Mouse (Mus musculus): ENCODE measurements around the gene Mrpl41.
A peak's percentile ranks its signal among the peaks of the same experiment; 100 is the strongest.
"Not testable (repeated sequence)": the region's sequence is repeated elsewhere in the genome, so short reads cannot be mapped to it uniquely, and the experiment has no call there.

The Mrpl41 gene

DNA sequence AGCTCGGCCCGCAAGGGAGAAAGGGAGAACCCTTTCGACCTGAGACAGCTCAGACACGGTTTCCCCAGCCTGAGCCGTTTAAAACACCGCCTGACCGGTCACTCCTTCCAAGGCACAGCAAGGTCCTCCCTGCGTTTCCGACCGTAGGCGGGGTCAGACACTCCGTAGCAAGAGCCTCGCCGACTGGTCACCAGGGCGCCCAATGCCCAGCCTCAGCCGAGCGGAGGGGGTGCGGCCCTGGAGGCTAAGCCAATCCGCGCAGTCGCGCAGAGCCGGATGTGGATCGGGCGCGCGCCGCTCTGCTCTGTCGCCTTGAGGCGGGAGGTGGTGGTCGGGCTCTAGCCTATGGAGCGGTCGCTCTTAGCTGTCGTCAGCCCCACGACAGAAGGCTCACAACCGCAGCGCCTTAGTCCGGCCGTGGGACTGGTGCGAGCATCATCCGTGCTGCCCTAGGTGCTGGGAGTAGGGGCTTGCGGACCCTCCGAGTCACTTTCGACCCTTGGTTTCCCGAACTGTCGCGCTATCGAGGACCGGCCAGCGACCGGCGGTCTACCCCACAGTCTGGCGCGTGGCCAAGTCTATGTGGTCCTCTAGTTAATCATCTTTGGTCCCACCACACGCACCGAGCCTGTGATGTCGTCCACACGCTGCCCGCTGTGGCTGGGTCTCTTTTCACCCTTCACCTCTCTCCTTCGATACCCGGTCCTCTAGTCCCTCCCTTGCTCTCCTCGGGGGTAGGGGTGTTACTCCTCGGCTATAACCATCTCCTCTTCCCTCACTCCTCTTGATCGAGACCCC is at the start of gene Mrpl41:
TSS of gene Mrpl41 (minus strand) at position 193 of the 798 bp plus-strand sequence.
- DNase-seq (ENCODE audit: low read depth, low spot score): peak; percentile 95

- DNase-seq (ENCODE audit: low read depth, low spot score): peak; percentile 8
These were observed 47.8 kb upstream of the Mrpl41 start for GRCm38 (mm10) chr2:25022678-25023077.

DNA sequence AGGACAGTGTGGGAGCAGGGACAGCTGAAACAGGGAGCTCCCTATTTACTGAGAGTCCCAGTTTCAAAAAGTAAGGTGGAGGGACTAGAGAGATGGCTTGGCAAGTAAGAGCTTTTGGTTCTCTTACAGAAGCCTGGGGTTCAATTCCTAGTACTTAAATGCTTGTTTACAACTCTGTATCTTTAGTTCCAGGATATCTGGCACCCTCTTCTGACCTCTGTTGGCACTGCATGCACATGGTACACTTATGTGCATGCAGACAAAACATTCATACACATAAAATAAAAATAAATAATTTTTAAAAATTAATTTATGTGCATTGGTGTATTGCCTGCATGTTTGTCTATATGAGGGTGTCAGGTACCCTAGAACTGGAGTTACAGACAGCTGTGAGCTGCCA is 33.4 kb upstream of the Mrpl41 start:
- DNase-seq (ENCODE audit: low read depth, low spot score): peak; percentile 27

- no peak for DNase-seq (ENCODE audit: low read depth, low spot score)
These were observed 31.9 kb upstream of the Mrpl41 start for GRCm38 (mm10) chr2:25006767-25007166.

DNA sequence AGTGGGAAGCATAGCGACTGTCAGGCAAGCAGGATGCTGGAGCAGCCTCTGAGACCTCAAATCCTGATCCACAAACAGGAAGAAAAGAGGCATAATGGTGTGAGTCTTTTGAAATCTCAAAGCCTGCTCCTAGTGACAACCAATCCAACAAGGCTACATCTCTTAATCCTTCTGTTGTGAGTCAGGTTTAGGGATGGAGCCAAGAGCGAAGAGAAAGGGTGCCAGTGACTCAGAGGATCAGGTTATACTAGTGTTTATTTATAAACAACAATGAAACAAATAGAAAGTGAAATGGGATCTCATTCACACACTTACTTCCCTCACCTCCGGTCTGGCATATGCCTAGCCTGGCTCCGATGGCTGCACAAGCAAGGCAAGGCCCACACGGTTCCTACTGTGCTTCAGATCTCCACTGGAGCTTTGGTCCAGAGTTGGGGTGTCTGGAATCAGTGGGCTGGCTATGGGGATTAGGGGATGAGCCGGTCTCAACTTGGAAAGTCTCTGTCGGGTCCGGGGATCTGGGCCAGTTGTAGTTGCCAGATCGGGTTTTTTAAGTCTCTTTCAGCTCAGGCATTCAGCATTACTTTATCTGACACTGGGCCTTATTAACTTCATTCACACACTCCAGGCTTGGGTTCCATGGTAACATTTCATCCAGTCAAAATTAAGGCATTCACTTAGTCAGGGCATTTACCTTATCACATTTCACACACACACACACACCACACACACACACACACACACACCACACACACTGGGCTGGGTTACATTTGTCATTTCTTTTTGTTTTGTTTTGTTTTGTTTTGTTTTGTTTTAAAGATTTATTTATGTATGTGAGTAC is 29.3 kb upstream of the Mrpl41 start:
- DNase-seq (ENCODE audit: low read depth, low spot score): peak; percentile 60

DNA sequence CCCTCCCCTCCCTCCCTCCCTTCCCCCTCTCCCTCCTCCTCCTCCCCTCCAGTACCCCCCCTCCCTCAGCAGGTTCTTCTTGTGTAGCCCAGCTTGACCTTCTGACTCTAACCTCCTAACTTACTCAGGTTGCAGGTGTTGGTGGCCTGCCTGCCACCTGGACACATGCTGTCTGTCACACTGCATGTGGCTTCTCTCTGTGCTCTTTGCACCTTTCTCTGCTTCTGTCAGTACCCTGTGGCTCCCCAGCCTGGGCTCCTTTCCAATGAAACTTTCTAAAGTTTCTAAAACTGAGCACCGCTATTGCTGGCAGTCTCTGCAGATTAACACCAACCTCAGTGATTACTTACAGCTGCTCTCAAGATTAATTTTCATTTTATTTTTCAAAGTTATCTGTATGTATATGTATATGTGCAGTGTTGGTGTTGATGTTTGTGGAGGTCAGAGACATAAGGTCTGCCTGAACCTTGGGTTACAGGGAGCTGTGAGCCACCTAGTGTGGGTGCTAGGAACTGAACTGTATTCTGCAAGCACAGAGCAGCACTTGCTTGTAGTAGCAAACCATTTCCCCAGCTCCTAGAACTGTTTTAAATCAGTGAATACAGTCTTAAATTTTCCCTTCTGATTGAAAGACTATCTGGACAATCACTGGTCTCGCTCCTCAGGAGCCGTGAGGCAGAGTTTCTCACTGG is 25.8 kb upstream of the Mrpl41 start:
- DNase-seq (ENCODE audit: low read depth, low spot score): peak; percentile 35

- DNase-seq (ENCODE audit: low read depth, low spot score): no peak
These were observed 21.6 kb upstream of the Mrpl41 start for GRCm38 (mm10) chr2:24996471-24996870.

- no peak for DNase-seq (ENCODE audit: low read depth, low spot score)
These were observed 20.4 kb upstream of the Mrpl41 start for GRCm38 (mm10) chr2:24995332-24995731.

DNA sequence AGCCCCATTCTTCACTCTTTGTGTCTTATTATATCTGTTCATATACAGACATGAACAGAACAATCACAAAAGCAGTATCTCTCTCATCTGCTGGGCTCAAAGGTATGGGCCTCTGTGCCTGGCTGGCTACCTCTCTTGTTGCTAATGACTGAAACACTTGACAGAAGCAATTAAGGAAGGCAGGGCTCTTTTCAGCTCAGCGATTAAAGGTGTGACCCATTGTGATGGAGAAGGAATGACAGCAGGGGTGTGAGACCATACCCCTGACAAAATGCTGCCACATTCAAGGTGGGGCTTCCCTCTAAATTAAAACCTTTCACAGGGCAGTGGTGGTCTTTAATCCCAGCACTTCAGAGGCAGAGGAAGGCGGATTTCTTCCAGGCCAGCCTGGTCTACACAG is 12.9 kb upstream of the Mrpl41 start:
- no peak for DNase-seq (ENCODE audit: low read depth, low spot score)

DNA sequence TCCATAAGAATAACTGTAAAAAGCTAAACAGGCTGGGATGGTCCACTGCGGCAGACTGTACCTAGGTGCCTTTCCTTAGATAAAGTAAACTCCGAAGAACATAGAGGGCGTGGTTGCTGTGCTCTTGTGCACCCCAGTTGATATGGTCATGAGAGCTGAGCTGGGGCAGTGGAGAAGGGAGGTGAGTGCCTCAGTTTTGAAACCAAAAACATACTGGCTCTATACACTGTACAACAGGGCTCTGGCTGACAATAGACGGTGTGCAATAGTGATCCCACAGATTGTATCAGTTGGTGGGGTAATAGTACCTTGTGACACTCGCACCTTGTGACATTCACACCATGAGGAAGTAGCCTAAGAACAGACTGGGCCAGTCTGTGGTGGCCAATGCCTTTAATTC is 2.1 kb upstream of the Mrpl41 start:
- DNase-seq (ENCODE audit: low read depth, low spot score): no peak

GRCm38 (mm10) chr2:24975704-24976297 is 903 bp upstream of the Mrpl41 start, which contains the start of gene Pnpla7:
Pnpla7 (plus strand) TSS chr2:24976033.
- peak; percentile 86 for DNase-seq (ENCODE audit: low read depth, low spot score)

DNA sequence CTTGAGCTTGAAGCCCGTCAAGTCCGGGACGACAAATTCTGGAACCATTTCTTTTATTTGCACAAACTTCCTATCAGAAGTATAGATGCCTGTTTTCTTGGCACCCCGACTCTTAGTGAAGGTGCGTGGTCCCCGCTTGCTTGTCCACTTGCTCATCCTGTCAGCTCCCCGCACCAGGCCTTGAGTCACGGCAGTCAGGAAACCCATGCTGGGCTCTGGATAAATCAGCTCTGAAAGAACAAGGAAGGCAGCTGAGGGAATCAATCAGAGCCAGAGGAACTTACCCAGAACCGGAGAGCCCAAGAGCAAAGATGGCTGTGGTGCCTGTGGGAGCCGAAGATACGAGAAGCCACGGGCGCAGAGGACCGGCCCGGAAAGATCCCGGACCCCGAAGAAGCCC is 446 bp downstream of the Mrpl41 start:
- DNase-seq (ENCODE audit: low read depth, low spot score): not testable (repeated sequence)

DNA sequence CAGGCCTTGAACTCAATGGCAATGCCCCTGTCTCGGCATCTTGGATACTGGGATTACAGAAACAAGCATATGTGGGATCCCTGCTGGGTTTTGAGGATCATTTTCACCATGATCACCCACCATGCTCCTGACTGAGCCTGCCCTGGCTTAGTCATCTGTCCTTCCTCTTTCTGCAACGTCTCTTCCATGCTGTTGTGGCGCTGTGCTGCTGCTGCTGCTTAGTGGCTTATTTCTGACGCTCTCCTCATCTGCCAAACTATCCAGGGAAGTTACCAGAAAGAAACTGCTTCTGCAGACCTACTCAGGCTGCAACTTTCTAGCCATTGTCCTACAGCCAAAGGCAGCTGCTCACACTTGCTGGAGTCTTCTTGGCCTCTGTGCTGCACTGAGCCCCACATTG is 4.5 kb downstream of the Mrpl41 start:
- DNase-seq (ENCODE audit: low read depth, low spot score): no peak

GRCm38 (mm10) chr2:24962304-24963000 is 12.4 kb downstream of the Mrpl41 start, which contains the start of gene Dph7:
Dph7 (plus strand) TSS chr2:24962400.
- DNase-seq (ENCODE audit: low read depth, low spot score): peak; percentile 79

DNA sequence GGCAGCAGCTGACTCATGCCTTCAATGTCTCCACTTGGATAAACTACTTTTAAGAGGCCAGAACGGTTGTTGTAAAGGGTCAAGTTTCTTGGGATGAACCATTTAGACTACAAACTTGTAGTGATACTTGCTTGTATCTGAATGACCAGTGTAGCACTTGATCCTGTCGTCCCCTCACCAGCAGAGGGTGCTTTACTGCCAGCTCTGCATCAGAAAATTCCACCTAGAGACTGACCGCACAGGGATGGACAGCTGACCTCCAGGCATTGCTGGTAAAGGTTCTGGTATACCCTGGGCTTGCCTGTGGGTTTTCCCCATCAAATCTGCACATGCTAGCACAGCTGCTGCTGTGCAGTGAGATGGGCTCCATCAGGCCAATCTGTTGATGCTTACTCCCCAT is 14.0 kb downstream of the Mrpl41 start:
- DNase-seq (ENCODE audit: low read depth, low spot score): peak; percentile 70

- DNase-seq (ENCODE audit: low read depth, low spot score): no peak
These were observed 22.3 kb downstream of the Mrpl41 start for GRCm38 (mm10) chr2:24952537-24953055.

- DNase-seq (ENCODE audit: low read depth, low spot score): peak; percentile 25
These were observed 24.7 kb downstream of the Mrpl41 start for GRCm38 (mm10) chr2:24950189-24950535.

GRCm38 (mm10) chr2:24949421-24950188 is 25.3 kb downstream of the Mrpl41 start, which contains the start of gene Zmynd19:
Zmynd19 (plus strand) TSS chr2:24949792.
- DNase-seq (ENCODE audit: low read depth, low spot score): peak; percentile 89

- peak; percentile 48 for DNase-seq (ENCODE audit: low read depth, low spot score)
These were observed 30.6 kb downstream of the Mrpl41 start for GRCm38 (mm10) chr2:24944304-24944703.

DNA sequence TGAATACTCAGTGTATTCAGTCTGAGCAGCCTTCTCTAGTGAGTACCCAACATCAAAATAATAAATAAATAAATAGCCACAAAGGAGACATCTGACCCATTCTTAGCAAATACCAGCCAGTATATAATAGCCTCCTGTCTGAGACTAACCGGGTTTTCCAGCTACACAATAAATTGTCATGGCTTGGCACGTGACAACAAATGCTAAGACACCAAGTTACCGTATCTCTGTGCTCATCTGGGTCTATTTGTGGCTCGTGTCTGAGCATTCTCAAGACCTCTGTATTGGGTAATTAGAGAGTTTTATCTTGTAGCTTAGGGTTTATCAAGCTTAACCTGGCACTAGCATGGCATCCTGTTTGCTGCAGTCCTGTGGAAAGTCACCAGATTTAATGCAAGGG is 32.8 kb downstream of the Mrpl41 start:
- no peak for DNase-seq (ENCODE audit: low read depth, low spot score)
